Mouse (Mus musculus) cerebellum, adult 2 months (tissue): ENCODE results near the gene Dag1. TPM values are rescaled to one million over a fixed set of nuclear protein-coding genes. Genes with fewer than 3 reads are reported as not detected.
"Not testable (repeated sequence)": the region's sequence is repeated elsewhere in the genome, so short reads cannot be mapped to it uniquely, and the experiment has no call there.

ENCODE experiments used
- DNase-seq, 2 experiments: peaks; one replicate each; pipeline ENCODE4 v3.0.0; 2021
- H3K27ac ChIP-seq: fragments of 200-500 bp; 2 replicates; pipeline ENCODE4 v1.5.1; 2012; ENCODE audit warnings: low read length, control low read depth, inconsistent platforms; ENCODE audit not compliant: insufficient read depth
- H3K27me3 ChIP-seq: fragments of 200-500 bp; 2 replicates; pipeline ENCODE4 v1.6.1; 2012; ENCODE audit warnings: inconsistent platforms, mild to moderate bottlenecking, low read length, moderate library complexity; ENCODE audit not compliant: control insufficient read depth, insufficient read depth
- H3K4me1 ChIP-seq: fragments of 200-500 bp; 2 replicates; pipeline ENCODE4 v1.6.1; 2011; ENCODE audit warnings: low read length; ENCODE audit not compliant: control insufficient read depth, insufficient read depth
- H3K4me3 ChIP-seq: fragments of 200-500 bp; replicated peaks from 2 replicates; pipeline ENCODE3; 2011; ENCODE audit warnings: mild to moderate bottlenecking, low read depth, low read length, control low read depth; ENCODE audit not compliant: insufficient read depth
- CTCF ChIP-seq: fragments of 200-500 bp; IDR thresholded peaks from 2 replicates; pipeline ENCODE4 v1.5.1; 2011; ENCODE audit warnings: low read depth, mild to moderate bottlenecking, control low read depth, low read length, moderate library complexity, borderline replicate concordance; ENCODE audit not compliant: insufficient read depth
- POLR2A ChIP-seq: fragments of 200-500 bp; IDR thresholded peaks from 2 replicates; pipeline ENCODE4 v1.6.1; 2011; ENCODE audit warnings: low read length, control low read depth, borderline replicate concordance; ENCODE audit not compliant: insufficient read depth
- WGBS: fragments of 180-500 bp; shearing (Covaris S2); methylation state at CpG from one replicate; pipeline ENCODE4 v1.1.7; 2018; 5-methylcytosine and 5-hydroxymethylcytosine counted together
- polyA plus RNA-seq: library from polyadenylated mRNA; depleted of rRNA; stranded (reverse); fragments of >200 nt; gene quantifications from 2 replicates; pipeline ENCODE4 v1.2.3, GENCODE M21; 2012

Gene Dag1
- polyA plus RNA-seq, 1 experiment: 33.8 TPM

DNA sequence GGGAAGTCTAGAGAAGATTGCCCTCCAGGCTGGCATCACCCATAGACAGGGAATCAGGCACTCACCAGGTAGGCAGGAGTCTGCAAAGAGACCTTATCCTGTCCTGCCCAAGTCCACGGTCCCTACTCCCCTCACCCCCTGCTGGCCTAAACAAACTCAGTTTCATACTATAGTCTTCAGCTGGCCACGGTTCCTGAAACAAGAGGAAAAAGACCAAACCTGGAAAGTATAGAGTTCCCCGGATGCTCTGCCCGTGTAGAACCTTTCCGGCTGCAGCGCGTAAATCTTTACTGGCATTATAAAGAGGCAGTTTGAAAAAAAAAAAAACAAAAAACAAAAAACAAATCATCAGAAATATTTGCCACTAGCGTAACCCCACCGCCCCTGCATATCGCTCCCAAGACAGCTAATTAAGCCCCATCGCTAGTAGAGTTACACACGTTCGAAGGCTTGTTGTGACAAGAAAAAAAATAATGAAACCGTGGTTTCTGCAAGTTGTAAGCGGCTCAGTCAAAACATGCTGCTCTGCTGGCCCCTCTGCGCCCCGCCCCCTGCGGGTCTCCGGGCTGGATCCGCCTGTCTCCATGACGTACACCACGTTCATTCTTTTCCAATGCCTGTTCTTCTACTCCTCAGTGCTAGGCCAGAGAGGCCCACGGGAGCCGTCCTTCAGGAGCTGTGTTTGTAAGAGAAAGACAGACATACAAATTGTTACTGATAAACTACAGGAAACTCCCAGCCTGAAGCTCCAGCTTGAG is 66.7 kb downstream of the Dag1 start:
- no peak for DNase-seq
- Histone ChIP-seq H3K4me1 (no peaks in the 10 kb centered on the region), H3K27me3 (no peaks in the 10 kb centered on the region), H3K27ac (no peak overlapping the region), H3K4me3 (no peak overlapping the region)
- no peak for TF ChIP-seq CTCF
- TF ChIP-seq POLR2A: no peak
- WGBS: 61% methylated on average over 24 of the region's 24 CpGs

DNA sequence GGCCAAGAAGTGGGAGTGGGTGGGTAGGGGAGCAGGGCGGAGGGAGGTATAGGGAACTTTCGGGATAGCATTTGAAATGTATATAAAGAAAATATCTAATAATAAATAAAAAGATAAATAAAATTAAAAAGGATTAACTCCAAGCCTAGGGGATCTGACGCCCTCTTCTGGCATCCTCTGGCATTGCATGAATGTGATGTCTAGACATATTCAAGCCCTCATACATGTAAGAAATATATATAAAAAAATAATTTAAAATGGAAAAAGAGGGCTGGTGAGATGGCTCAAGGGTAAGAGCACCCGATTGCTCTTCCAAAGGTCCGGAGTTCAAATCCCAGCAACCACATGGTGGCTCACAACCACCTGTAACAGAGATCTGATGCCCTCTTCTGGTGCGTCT is 67.5 kb downstream of the Dag1 start:
- not testable (repeated sequence) for H3K4me3 ChIP-seq, H3K4me1 ChIP-seq, H3K27ac ChIP-seq, H3K27me3 ChIP-seq
- 79% methylated on average over 6 of the region's 6 CpGs for WGBS
- DNase-seq: peak in 1 of 2 experiments; percentile 50

DNA sequence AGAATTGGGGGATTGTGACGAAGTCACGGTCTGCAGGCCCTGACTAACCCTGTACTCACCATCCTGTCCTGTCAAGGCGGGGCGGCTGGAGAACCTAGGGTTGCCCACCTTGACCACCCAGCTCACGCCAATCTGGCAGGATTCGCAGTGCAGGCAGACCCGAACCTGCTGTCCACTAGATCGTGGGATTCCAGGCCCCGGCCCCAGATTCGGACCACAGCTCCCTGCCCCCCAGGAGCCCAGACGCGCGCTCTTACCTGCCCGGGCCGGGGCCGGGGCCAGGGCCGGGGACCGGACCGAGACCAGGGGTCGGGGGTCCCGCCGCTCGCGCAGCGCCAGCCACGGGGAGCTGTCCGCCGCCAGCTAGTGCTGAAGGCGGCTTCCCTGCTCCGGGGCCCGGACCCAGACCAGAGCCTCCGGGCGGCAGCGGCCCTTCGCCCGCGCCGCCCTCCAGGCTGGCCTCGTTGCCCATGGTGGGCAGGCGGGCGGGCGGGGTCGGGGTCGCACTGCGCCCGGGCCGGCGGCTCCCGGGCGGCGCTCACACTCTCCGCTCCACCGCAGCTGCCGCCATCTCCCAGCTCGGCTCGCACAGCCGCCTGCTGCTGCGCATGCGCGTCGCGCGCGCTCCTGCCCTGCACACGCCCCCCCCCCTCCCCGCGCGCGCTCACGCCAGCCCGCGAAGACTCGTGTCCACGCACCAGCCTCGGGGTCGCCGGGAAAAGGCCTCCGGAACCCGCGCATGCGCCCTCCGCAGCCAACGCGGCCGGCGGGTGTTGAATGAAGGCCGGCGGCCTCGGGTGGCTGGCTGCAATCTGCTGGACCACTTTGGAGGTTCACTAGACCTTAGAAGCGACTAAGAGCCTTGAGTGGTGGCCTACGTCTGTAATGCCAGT is 73.7 kb downstream of the Dag1 start, which contains the start of gene Bsn:
Gene Bsn (minus strand): TSS at position 598 of the 893 bp plus-strand sequence.
- TF ChIP-seq CTCF: no peak
- TF ChIP-seq POLR2A: peak; percentile 88
- Histone ChIP-seq H3K4me1 (peaks cover 18% of the 10 kb centered on the region; the same call in 1 of the 2 replicates), H3K4me3 (peak within 1 kb of the TSS; percentile 94), H3K27me3 (no peaks in the 10 kb centered on the region), H3K27ac (peak within 1 kb of the TSS; percentile 67)
- WGBS: 2% methylated on average over 82 of the region's 91 CpGs
- peak; percentile 93 for DNase-seq

DNA sequence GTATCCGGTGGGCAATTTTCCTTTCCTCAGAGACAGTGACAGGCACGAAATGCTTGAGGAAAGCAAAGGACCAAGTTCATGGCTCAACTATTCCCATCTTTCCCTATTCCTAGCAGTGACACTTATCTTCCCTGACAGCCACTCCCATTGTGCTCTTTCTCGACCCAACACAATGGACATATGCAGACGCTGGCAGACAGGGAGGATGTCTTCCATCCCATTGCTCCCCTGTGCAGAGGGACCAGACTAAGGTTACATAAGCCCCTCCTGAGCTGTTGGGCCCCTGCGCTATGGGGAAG is 74.3 kb downstream of the Dag1 start:
- no peak for DNase-seq
- peaks cover 19% of the 10 kb centered on the region; the same call in 1 of the 2 replicates for H3K4me1 ChIP-seq
- peak overlapping the region; percentile 67 for H3K27ac ChIP-seq
- no peak for TF ChIP-seq CTCF
- TF ChIP-seq POLR2A: no peak; the same call in 1 of the 2 replicates
- H3K27me3 ChIP-seq: no peaks in the 10 kb centered on the region
- 7% methylated on average over 5 of the region's 5 CpGs for WGBS
- H3K4me3 ChIP-seq: peak overlapping the region; percentile 94

DNA sequence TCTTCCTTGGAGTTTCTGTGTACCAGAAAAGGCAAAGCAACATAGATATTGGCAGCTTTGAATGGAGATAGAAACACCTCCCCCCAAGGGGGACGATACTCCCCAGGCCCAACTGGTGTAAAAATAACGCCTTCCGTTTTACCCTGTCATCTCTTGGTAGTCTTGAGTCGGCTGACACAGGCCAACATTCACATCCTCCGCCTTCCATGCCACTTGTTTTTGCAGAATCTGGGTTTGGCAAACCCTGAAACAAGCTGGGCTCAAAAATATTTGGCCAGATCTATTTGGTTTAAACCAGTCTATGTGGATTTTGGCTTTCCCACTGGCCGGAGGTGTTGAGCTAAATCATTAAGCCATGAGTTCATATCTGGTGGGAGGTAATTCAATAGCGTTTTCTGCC is 74.7 kb downstream of the Dag1 start:
- WGBS: 8% methylated on average over 7 of the region's 7 CpGs
- Histone ChIP-seq H3K27me3 (no peaks in the 10 kb centered on the region), H3K4me1 (peaks cover 23% of the 10 kb centered on the region; the same call in 1 of the 2 replicates), H3K27ac (peak overlapping the region; percentile 67), H3K4me3 (peak overlapping the region; percentile 94)
- TF ChIP-seq CTCF (no peak), POLR2A (no peak)
- peak in 1 of 2 experiments; percentile 55 for DNase-seq

DNA sequence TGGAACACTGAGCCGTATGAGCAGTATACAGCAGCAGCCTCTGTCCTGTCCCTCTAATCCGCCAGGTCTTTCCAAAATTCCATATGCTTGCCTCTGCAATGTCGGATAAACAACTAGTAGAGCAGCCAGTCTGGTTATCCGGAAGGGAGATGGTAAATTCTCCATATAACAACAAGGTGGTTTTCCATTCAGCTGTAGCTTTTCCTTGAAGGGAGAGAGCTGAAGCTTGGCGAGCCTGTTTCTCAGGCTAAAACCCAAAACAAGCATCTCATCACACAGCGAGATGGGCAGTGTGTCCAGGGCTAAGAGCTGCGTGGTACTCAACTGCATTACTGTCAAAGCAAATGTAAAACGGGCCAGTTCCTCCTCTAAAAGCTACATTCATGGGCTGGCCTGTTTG is 75.2 kb downstream of the Dag1 start:
- no peaks in the 10 kb centered on the region for H3K27me3 ChIP-seq
- DNase-seq: peak in 1 of 2 experiments; percentile 55
- H3K27ac ChIP-seq: peak overlapping the region; percentile 67
- H3K4me3 ChIP-seq: peak overlapping the region; percentile 94
- 9% methylated on average over 8 of the region's 8 CpGs for WGBS
- TF ChIP-seq CTCF (no peak), POLR2A (peak; percentile 13; the same call in 1 of the 2 replicates)
- peaks cover 28% of the 10 kb centered on the region; the same call in 1 of the 2 replicates for H3K4me1 ChIP-seq

DNA sequence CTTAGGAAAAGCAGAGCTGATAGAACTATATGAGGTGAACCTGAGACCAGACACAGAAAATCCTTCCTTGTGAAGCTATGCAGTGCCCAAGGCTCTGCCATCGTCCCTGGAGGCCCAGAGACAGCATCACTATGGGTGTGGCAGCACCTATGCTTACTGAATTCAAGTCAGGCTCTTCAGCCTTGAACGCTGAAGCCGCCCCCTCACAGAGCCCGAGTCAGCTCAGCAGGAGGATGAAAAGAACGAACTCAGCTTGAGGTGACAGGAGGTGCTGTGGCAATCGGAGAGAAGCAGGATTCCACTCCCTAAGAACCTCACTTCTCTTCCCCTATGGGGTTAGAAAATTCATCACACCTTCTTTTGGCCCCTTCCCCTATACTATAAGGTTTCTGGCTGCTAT is 76.1 kb downstream of the Dag1 start:
- no peak for TF ChIP-seq CTCF
- TF ChIP-seq POLR2A: no peak
- Histone ChIP-seq H3K27me3 (no peaks in the 10 kb centered on the region), H3K4me3 (peak overlapping the region; percentile 94), H3K27ac (peak overlapping the region; percentile 67), H3K4me1 (peaks cover 35% of the 10 kb centered on the region; the same call in 1 of the 2 replicates)
- DNase-seq: peak; percentile 49 to 55
- WGBS: 6% methylated on average over 6 of the region's 6 CpGs

DNA sequence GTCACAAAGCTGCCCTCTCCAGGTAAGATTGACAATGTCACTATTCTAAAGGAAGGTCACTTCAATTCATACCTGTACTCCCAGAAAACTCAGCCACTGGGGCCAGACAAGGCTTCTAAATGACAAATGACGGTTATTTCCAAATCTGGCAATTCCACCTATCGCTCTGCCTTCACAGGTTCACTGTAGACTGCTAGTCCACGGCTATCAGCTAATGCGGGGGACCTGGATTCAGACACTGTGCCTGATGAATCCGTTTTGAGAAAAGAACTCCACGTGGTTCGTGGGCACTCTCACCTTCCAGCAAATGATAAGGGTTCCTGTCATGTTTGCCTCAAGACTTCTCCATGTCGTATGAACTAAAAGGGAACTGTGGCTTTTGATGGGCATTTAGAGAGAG is 78.0 kb downstream of the Dag1 start:
- peak overlapping the region; percentile 54; the same call in 1 of the 2 replicates for H3K27ac ChIP-seq
- TF ChIP-seq CTCF: no peak
- no peak for TF ChIP-seq POLR2A
- 15% methylated on average over 8 of the region's 8 CpGs for WGBS
- peak overlapping the region; percentile 16 for H3K4me3 ChIP-seq
- H3K27me3 ChIP-seq: no peaks in the 10 kb centered on the region
- H3K4me1 ChIP-seq: peaks cover 47% of the 10 kb centered on the region
- DNase-seq: peak in 1 of 2 experiments; percentile 52
